Mouse (Mus musculus) midbrain, embryonic 13.5 days (tissue): ENCODE measurements around the gene 4930596D02Rik. TPM values are rescaled to one million over a fixed set of nuclear protein-coding genes. Genes with fewer than 3 reads are reported as not detected.

Source experiments
- ATAC-seq: fragments of 200-750 bp; cut with Nextera tagmentation; 2 replicates; pipeline ENCODE4 v1.8.0; 2017; ENCODE audit warnings: mild to moderate bottlenecking, moderate TSS enrichment, moderate library complexity
- H3K27ac ChIP-seq: fragments of 300-500 bp; sonication (generic); 2 replicates; pipeline ENCODE4 v1.5.1; 2015; ENCODE audit warnings: inconsistent platforms, mild to moderate bottlenecking, moderate library complexity
- H3K27me3 ChIP-seq: fragments of 300-500 bp; sonication (generic); 2 replicates; pipeline ENCODE4 v1.6.1; 2015; ENCODE audit warnings: mild to moderate bottlenecking, inconsistent platforms
- H3K36me3 ChIP-seq: fragments of 300-500 bp; sonication (generic); 2 replicates; pipeline ENCODE4 v1.6.1; 2015; ENCODE audit warnings: mild to moderate bottlenecking, inconsistent platforms
- H3K4me1 ChIP-seq: fragments of 300-500 bp; sonication (generic); replicated peaks from 2 replicates; pipeline ENCODE4 v1.6.1; 2015; ENCODE audit warnings: inconsistent platforms
- H3K4me2 ChIP-seq: fragments of 300-500 bp; sonication (generic); replicated peaks from 2 replicates; pipeline ENCODE4 v1.6.1; 2015; ENCODE audit warnings: moderate library complexity, mild to moderate bottlenecking, inconsistent platforms
- H3K4me3 ChIP-seq: fragments of 300-500 bp; sonication (generic); replicated peaks from 2 replicates; pipeline ENCODE4 v1.5.1; 2015; ENCODE audit warnings: mild to moderate bottlenecking, inconsistent platforms
- H3K9ac ChIP-seq: fragments of 300-500 bp; sonication (generic); replicated peaks from 2 replicates; pipeline ENCODE4 v1.6.1; 2015; ENCODE audit warnings: mild to moderate bottlenecking, inconsistent platforms
- H3K9me3 ChIP-seq: fragments of 300-500 bp; sonication (generic); 2 replicates; pipeline ENCODE4 v1.6.1; 2016; ENCODE audit warnings: mild to moderate bottlenecking, inconsistent platforms
- WGBS: fragments of 180-500 bp; shearing (Covaris S2); methylation state at CpG from one replicate; pipeline ENCODE4 v1.1.7; 2015; 5-methylcytosine and 5-hydroxymethylcytosine counted together
- polyA plus RNA-seq: library from polyadenylated mRNA; unstranded; fragments of >200 nt; fragmentation: Nextera tagmentation; extraction: Ambion mirVana; gene quantifications from 2 replicates; pipeline ENCODE4 v1.2.1, GENCODE M21; 2015

4930596D02Rik gene
- not detected in 2 replicates for polyA plus RNA-seq

DNA sequence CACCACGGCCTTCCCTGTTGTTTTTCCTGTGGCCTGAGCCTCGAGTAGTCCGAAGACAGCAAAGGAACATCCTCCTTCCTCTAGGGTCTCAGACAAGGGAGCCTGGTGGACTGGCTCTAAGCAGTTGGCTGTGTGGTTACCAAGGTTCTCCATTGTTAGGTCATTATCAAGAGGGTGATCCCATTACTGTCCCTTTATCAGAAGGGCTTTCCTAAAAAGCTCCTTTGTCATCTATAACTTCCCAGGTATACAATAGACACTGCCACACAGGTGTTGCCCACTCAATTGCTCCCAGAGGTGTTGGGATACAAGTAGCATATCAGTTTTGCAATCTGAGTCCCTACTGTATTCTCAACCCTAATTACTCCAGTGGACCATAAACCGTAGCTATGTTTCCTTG lies at the start of gene 4930596D02Rik:
4930596D02Rik (minus strand) TSS at position 101 of the 400 bp plus-strand sequence.
- Histone ChIP-seq H3K9ac (no peak within 1 kb of the TSS), H3K27ac (no peak within 1 kb of the TSS), H3K36me3 (no peaks in the 10 kb centered on the region), H3K4me3 (no peak within 1 kb of the TSS), H3K27me3 (no peaks in the 10 kb centered on the region), H3K9me3 (no peaks in the 10 kb centered on the region), H3K4me2 (no peak within 1 kb of the TSS), H3K4me1 (no peaks in the 10 kb centered on the region)
- ATAC-seq = no peak
- 79% methylated on average over 4 of the region's 4 CpGs for WGBS

- ATAC-seq = no peak
- WGBS = 95% methylated on average over 1 of the region's 1 CpGs
- Histone ChIP-seq H3K27me3 (no peaks in the 10 kb centered on the region), H3K4me3 (no peak overlapping the region), H3K4me2 (no peak overlapping the region), H3K9ac (no peak overlapping the region), H3K4me1 (no peaks in the 10 kb centered on the region), H3K9me3 (no peaks in the 10 kb centered on the region), H3K36me3 (no peaks in the 10 kb centered on the region), H3K27ac (no peak overlapping the region)
These were observed 41.5 kb upstream of the 4930596D02Rik start for GRCm38 (mm10) chr14:35853254-35853653.

- Histone ChIP-seq H3K4me1 (no peaks in the 10 kb centered on the region), H3K4me3 (no peak overlapping the region), H3K9ac (no peak overlapping the region), H3K36me3 (no peaks in the 10 kb centered on the region), H3K27ac (no peak overlapping the region), H3K27me3 (no peaks in the 10 kb centered on the region), H3K4me2 (no peak overlapping the region), H3K9me3 (no peaks in the 10 kb centered on the region)
- 87% methylated on average over 6 of the region's 6 CpGs for WGBS
- ATAC-seq = no peak
These were observed 33.5 kb upstream of the 4930596D02Rik start for GRCm38 (mm10) chr14:35845271-35845670.

DNA sequence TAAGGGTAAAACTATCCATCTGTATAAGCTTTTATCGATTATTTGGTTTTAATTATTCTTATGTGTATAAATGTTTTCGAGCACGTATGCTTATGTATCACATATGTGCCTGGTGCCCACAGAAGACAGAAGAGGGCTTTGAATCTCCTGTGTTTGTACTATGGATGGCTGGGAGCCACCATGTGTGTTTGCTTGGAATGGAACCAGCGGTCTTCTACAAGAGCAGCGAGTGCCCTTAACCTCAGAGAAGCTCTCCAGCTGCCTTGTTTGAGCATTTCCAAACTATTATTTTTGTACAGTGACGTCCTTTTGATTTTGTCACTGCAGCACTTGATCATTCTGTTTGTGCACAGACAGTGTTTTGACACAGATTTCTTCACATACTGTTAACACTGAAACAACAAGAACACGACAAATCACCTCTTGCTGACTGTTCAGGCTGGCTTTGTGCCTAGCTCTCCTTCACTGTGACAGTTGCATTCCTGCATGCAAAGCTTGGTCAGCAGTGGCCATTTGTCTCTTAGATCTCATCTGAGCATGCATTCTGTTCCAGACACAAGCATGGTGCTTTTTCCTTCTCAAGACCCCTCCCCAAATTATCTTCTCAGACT lies 30.4 kb upstream of the 4930596D02Rik start:
- Histone ChIP-seq H3K27me3 (no peaks in the 10 kb centered on the region), H3K4me1 (no peaks in the 10 kb centered on the region), H3K27ac (no peak overlapping the region), H3K36me3 (no peaks in the 10 kb centered on the region), H3K9me3 (no peaks in the 10 kb centered on the region), H3K9ac (no peak overlapping the region), H3K4me3 (no peak overlapping the region), H3K4me2 (no peak overlapping the region)
- WGBS = 85% methylated on average over 7 of the region's 7 CpGs
- ATAC-seq = no peak

GRCm38 (mm10) chr14:35792656-35793213 lies 19.0 kb downstream of the 4930596D02Rik start:
- H3K4me3 ChIP-seq = no peak overlapping the region
- no peak overlapping the region for H3K4me2 ChIP-seq
- H3K4me1 ChIP-seq = 0 out of 2 replicates have a peak, but pooled peaks cover 5% of the 10 kb centered on the region
- H3K9ac ChIP-seq = no peak overlapping the region
- no peak overlapping the region for H3K27ac ChIP-seq
- H3K9me3 ChIP-seq = no peaks in the 10 kb centered on the region
- H3K36me3 ChIP-seq = no peaks in the 10 kb centered on the region
- H3K27me3 ChIP-seq = no peaks in the 10 kb centered on the region
- 33% methylated on average over 3 of the region's 3 CpGs for WGBS
- ATAC-seq = no peak

DNA sequence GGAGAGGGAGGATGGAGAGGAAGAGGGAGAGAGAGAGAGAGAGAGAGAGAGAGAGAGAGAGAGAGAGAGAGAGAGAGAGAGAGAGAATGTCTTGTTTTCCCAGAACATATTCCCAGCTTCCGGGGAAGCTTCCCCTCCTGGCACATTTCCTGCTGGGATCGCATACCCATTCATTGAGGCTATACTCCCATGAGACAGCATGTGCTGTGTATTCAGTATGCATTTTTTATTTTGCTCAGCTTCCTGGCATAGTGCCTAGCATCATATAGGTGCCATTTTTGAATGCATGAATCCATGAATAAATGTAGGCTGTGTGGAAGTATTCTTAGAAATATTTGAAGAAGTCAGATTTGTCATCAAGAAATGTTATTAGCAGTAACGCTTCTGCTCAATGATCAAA lies 31.7 kb downstream of the 4930596D02Rik start:
- Histone ChIP-seq H3K36me3 (no peaks in the 10 kb centered on the region), H3K4me1 (no peaks in the 10 kb centered on the region), H3K27ac (no peak overlapping the region), H3K9ac (no peak overlapping the region), H3K4me3 (no peak overlapping the region), H3K27me3 (no peaks in the 10 kb centered on the region), H3K9me3 (no peaks in the 10 kb centered on the region), H3K4me2 (no peak overlapping the region)
- 77% methylated on average over 3 of the region's 3 CpGs for WGBS
- ATAC-seq = no peak

DNA sequence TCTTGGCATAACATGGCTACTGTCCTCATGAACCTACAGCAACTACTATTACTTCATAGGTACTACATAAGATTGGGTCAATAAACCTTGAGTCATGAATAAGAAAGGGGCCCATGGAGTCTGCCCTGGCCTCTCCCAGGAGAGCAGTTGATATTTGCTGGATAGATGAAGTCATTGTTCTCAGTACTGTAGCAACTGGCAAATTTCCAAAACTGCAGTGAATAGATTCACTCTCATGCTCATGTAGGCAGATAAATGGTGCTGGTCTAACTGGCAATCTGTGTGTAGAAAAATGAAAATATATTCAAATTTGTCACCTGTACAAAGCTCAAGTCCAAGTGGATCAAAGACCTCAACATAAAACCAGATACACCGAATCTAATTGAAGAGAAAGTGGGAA lies 38.5 kb downstream of the 4930596D02Rik start:
- no peak overlapping the region for H3K4me2 ChIP-seq
- WGBS = 89% methylated on average over 1 of the region's 1 CpGs
- no peaks in the 10 kb centered on the region for H3K4me1 ChIP-seq
- H3K27me3 ChIP-seq = no peaks in the 10 kb centered on the region
- H3K9ac ChIP-seq = no peak overlapping the region
- H3K36me3 ChIP-seq = no peaks in the 10 kb centered on the region
- no peak overlapping the region for H3K27ac ChIP-seq
- no peaks in the 10 kb centered on the region for H3K9me3 ChIP-seq
- no peak overlapping the region for H3K4me3 ChIP-seq
- ATAC-seq = no peak
